Mouse (Mus musculus): ENCODE data around the gene Fam171a1. TPM values are rescaled to one million over a fixed set of nuclear protein-coding genes. Genes with fewer than 3 reads are reported as not detected.
"Not testable (repeated sequence)": the region's sequence is repeated elsewhere in the genome, so short reads cannot be mapped to it uniquely, and the experiment has no call there.

Gene Fam171a1
- polyA plus RNA-seq, 1 experiment = 33.3 TPM

GRCm38 (mm10) chr2:3172656-3173055, 58.6 kb downstream of the Fam171a1 start:
- no peak for TF ChIP-seq CTCF (IDR thresholded peaks at IDR 0.05; ENCODE audit: control insufficient read depth, insufficient read depth, insufficient read length)
- no peak for TF ChIP-seq MAX (IDR thresholded peaks at IDR 0.05)
- no peak for TF ChIP-seq CEBPB (IDR thresholded peaks at IDR 0.05; ENCODE audit: low read depth)
- no peak for TF ChIP-seq MYOG (IDR thresholded peaks at IDR 0.05; ENCODE audit: control insufficient read depth, extremely low read depth, insufficient read length)
- TF ChIP-seq FOSL1 (IDR thresholded peaks at IDR 0.05; ENCODE audit: insufficient read depth, low read length, poor library complexity, severe bottlenecking) = no peak
- no peak for TF ChIP-seq USF1 (IDR thresholded peaks at IDR 0.05; ENCODE audit: low read depth)
- no peak for TF ChIP-seq MYOD1 (IDR thresholded peaks at IDR 0.05; ENCODE audit: control insufficient read depth, insufficient read length, low read depth)
- Histone ChIP-seq H3K79me3 (ENCODE audit: low read depth) (peaks cover 27% of the 10 kb centered on the region), H3K79me2 (ENCODE audit: control insufficient read depth, insufficient read depth) (peaks cover 83% of the 10 kb centered on the region), H3K36me3 (ENCODE audit: control insufficient read depth, insufficient read depth) (no peaks in the 10 kb centered on the region), H3K4me3 (ENCODE audit: insufficient read depth, poor library complexity, severe bottlenecking) (no peak overlapping the region), H3K27me3 (ENCODE audit: control insufficient read depth, insufficient read depth, insufficient read length) (no peaks in the 10 kb centered on the region), H3ac (ENCODE audit: control insufficient read depth, insufficient read length, low read depth) (no peak overlapping the region)

GRCm38 (mm10) chr2:3174890-3175289, 60.9 kb downstream of the Fam171a1 start:
- Histone ChIP-seq H3K79me3 (ENCODE audit: low read depth) (peaks cover 19% of the 10 kb centered on the region), H3K79me2 (ENCODE audit: control insufficient read depth, insufficient read depth) (peaks cover 62% of the 10 kb centered on the region), H3K4me3 (ENCODE audit: insufficient read depth, poor library complexity, severe bottlenecking) (no peak overlapping the region), H3K36me3 (ENCODE audit: control insufficient read depth, insufficient read depth) (peaks cover 10% of the 10 kb centered on the region), H3K27me3 (ENCODE audit: control insufficient read depth, insufficient read depth, insufficient read length) (no peaks in the 10 kb centered on the region), H3ac (ENCODE audit: control insufficient read depth, insufficient read length, low read depth) (no peak overlapping the region)
- TF ChIP-seq MYOD1 (IDR thresholded peaks at IDR 0.05; ENCODE audit: control insufficient read depth, insufficient read length, low read depth) (no peak), MYOG (IDR thresholded peaks at IDR 0.05; ENCODE audit: control insufficient read depth, extremely low read depth, insufficient read length) (no peak), MAX (IDR thresholded peaks at IDR 0.05) (no peak), USF1 (IDR thresholded peaks at IDR 0.05; ENCODE audit: low read depth) (no peak), CEBPB (IDR thresholded peaks at IDR 0.05; ENCODE audit: low read depth) (no peak)

GRCm38 (mm10) chr2:3175988-3176387, 62.0 kb downstream of the Fam171a1 start:
- H3ac ChIP-seq (ENCODE audit: control insufficient read depth, insufficient read length, low read depth); H3K4me3 ChIP-seq (ENCODE audit: insufficient read depth, poor library complexity, severe bottlenecking); H3K27me3 ChIP-seq (ENCODE audit: control insufficient read depth, insufficient read depth, insufficient read length): not testable (repeated sequence)
- H3K36me3 ChIP-seq (ENCODE audit: control insufficient read depth, insufficient read depth) = peaks cover 18% of the 10 kb centered on the region
- H3K79me3 ChIP-seq (ENCODE audit: low read depth) = peaks cover 14% of the 10 kb centered on the region
- H3K79me2 ChIP-seq (ENCODE audit: control insufficient read depth, insufficient read depth) = peaks cover 51% of the 10 kb centered on the region

- Histone ChIP-seq H3K27me3 (ENCODE audit: control insufficient read depth, insufficient read depth, insufficient read length) (no peaks in the 10 kb centered on the region), H3K4me3 (ENCODE audit: insufficient read depth, poor library complexity, severe bottlenecking) (no peak overlapping the region), H3K36me3 (ENCODE audit: control insufficient read depth, insufficient read depth) (peaks cover 18% of the 10 kb centered on the region), H3ac (ENCODE audit: control insufficient read depth, insufficient read length, low read depth) (no peak overlapping the region), H3K79me2 (ENCODE audit: control insufficient read depth, insufficient read depth) (peaks cover 51% of the 10 kb centered on the region), H3K79me3 (ENCODE audit: low read depth) (peaks cover 11% of the 10 kb centered on the region)
- no peak for TF ChIP-seq MYOG (IDR thresholded peaks at IDR 0.05; ENCODE audit: control insufficient read depth, extremely low read depth, insufficient read length)
- no peak for TF ChIP-seq MYOD1 (IDR thresholded peaks at IDR 0.05; ENCODE audit: control insufficient read depth, insufficient read length, low read depth)
- TF ChIP-seq MAX (IDR thresholded peaks at IDR 0.05) = no peak
- no peak for TF ChIP-seq CEBPB (IDR thresholded peaks at IDR 0.05; ENCODE audit: low read depth)
- no peak for TF ChIP-seq FOSL1 (IDR thresholded peaks at IDR 0.05; ENCODE audit: insufficient read depth, low read length, poor library complexity, severe bottlenecking)
- TF ChIP-seq CTCF (IDR thresholded peaks at IDR 0.05; ENCODE audit: control insufficient read depth, insufficient read depth, insufficient read length) = no peak
- TF ChIP-seq USF1 (IDR thresholded peaks at IDR 0.05; ENCODE audit: low read depth) = no peak
Measured at GRCm38 (mm10) chr2:3176751-3177150, 62.7 kb downstream of the Fam171a1 start.

- H3K79me3 ChIP-seq (ENCODE audit: low read depth) = peaks cover 7% of the 10 kb centered on the region
- TF ChIP-seq CEBPB (IDR thresholded peaks at IDR 0.05; ENCODE audit: low read depth) (no peak), MYOG (IDR thresholded peaks at IDR 0.05; ENCODE audit: control insufficient read depth, extremely low read depth, insufficient read length) (no peak), MYOD1 (IDR thresholded peaks at IDR 0.05; ENCODE audit: control insufficient read depth, insufficient read length, low read depth) (no peak), CTCF (IDR thresholded peaks at IDR 0.05; ENCODE audit: control insufficient read depth, insufficient read depth, insufficient read length) (no peak), USF1 (IDR thresholded peaks at IDR 0.05; ENCODE audit: low read depth) (no peak)
Measured at GRCm38 (mm10) chr2:3180550-3180949, 66.5 kb downstream of the Fam171a1 start.

GRCm38 (mm10) chr2:3183656-3184055, 69.6 kb downstream of the Fam171a1 start:
- no peak for TF ChIP-seq USF1 (IDR thresholded peaks at IDR 0.05; ENCODE audit: low read depth)
- no peak for TF ChIP-seq CTCF (IDR thresholded peaks at IDR 0.05; ENCODE audit: control insufficient read depth, insufficient read depth, insufficient read length)
- no peak for TF ChIP-seq MYOD1 (IDR thresholded peaks at IDR 0.05; ENCODE audit: control insufficient read depth, insufficient read length, low read depth)
- no peak for TF ChIP-seq MAX (IDR thresholded peaks at IDR 0.05)
- TF ChIP-seq MYOG (IDR thresholded peaks at IDR 0.05; ENCODE audit: control insufficient read depth, extremely low read depth, insufficient read length) = no peak
- no peak for TF ChIP-seq FOSL1 (IDR thresholded peaks at IDR 0.05; ENCODE audit: insufficient read depth, low read length, poor library complexity, severe bottlenecking)
- peaks cover 37% of the 10 kb centered on the region for H3K36me3 ChIP-seq (ENCODE audit: control insufficient read depth, insufficient read depth)
- no peaks in the 10 kb centered on the region for H3K79me3 ChIP-seq (ENCODE audit: low read depth)
- no peak overlapping the region for H3K4me3 ChIP-seq (ENCODE audit: insufficient read depth, poor library complexity, severe bottlenecking)
- peaks cover 4% of the 10 kb centered on the region for H3K79me2 ChIP-seq (ENCODE audit: control insufficient read depth, insufficient read depth)
- no peaks in the 10 kb centered on the region for H3K27me3 ChIP-seq (ENCODE audit: control insufficient read depth, insufficient read depth, insufficient read length)
- no peak overlapping the region for H3ac ChIP-seq (ENCODE audit: control insufficient read depth, insufficient read length, low read depth)

More at GRCm38 (mm10) chr2:3180550-3180949, 66.5 kb downstream of the Fam171a1 start:
- Histone ChIP-seq H3K4me3 (ENCODE audit: insufficient read depth, poor library complexity, severe bottlenecking) (no peak overlapping the region), H3K27me3 (ENCODE audit: control insufficient read depth, insufficient read depth, insufficient read length) (no peaks in the 10 kb centered on the region), H3ac (ENCODE audit: control insufficient read depth, insufficient read length, low read depth) (no peak overlapping the region), H3K36me3 (ENCODE audit: control insufficient read depth, insufficient read depth) (peaks cover 18% of the 10 kb centered on the region), H3K79me2 (ENCODE audit: control insufficient read depth, insufficient read depth) (peaks cover 23% of the 10 kb centered on the region)

Measured in C2C12 (cell line).